Mouse (Mus musculus) cortical plate, adult 2 months (tissue): ENCODE measurements around the gene Rfx1.

Source experiments
- CTCF ChIP-seq: fragments of 200-500 bp; IDR thresholded peaks from 2 replicates; pipeline ENCODE4 v1.5.1; 2011; ENCODE audit warnings: mild to moderate bottlenecking, control low read depth, low read length; ENCODE audit not compliant: insufficient read depth; ENCODE audit errors: extremely low read depth
- POLR2A ChIP-seq: fragments of 200-500 bp; IDR thresholded peaks from 2 replicates; pipeline ENCODE4 v1.6.1; 2011; ENCODE audit warnings: mild to moderate bottlenecking, low read length, control low read depth; ENCODE audit not compliant: insufficient read depth; ENCODE audit errors: extremely low read depth

DNA sequence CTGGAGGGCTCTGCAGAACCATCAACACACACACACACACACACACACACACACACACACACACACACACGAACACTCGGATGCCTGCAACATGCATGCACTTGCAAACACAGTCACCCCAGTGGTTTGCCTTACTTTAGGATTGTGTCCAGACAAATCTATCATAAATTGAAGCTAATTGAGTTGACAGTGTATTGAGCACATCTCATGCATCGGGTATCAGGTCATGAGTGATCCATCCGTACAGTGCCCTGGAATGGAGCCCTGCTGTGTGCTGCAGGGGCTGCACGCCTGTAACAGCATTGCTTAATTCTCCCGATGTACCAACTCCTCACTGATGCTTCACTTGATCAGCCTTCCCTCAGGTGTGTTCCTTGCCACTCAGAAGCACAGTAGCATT lies 49.0 kb downstream of the Rfx1 start:
- no peak for TF ChIP-seq POLR2A
- TF ChIP-seq CTCF, result no peak
